Mouse (Mus musculus): ENCODE data around the gene 9930111J21Rik2. TPM values are rescaled to one million over a fixed set of nuclear protein-coding genes. Genes with fewer than 3 reads are reported as not detected.
"Not testable (repeated sequence)": the region's sequence is repeated elsewhere in the genome, so short reads cannot be mapped to it uniquely, and the experiment has no call there.

The 9930111J21Rik2 gene
- polyA plus RNA-seq, 1 experiment from 2014 or later: 0.46 TPM

DNA sequence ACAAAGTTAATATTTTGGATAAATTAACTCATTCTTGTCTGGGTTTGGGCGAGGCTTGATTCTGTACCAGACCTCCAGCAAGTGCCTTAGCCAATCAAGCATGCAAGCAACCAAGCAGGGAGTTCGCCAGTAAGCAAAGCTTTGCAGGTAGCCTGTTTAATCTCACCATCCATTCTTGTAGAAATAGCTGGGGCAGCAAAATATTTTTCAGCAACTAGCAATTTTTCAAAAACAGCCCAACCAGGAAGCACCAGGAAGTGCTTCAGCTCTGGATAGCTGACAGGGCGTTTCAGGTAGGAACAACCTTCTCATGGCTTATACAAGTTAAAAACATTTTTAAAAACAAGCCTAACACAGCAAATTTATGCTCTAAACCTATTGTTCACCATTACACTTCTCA lies 30.8 kb upstream of the 9930111J21Rik2 start:
- Histone ChIP-seq H3K4me2 (ENCODE audit: low read length) (no peak overlapping the region), H3K27me3 (ENCODE audit: control insufficient read depth, insufficient read depth, low read length) (no peaks in the 10 kb centered on the region), H3K4me1 (ENCODE audit: control insufficient read depth, insufficient read depth, low read length) (no peaks in the 10 kb centered on the region), H3K4me3 (replicated peaks; ENCODE audit: low read depth, low read length) (no peak overlapping the region), H3K36me3 (ENCODE audit: control insufficient read depth, insufficient read depth, low read length) (no peaks in the 10 kb centered on the region), H3K9ac (replicated peaks; ENCODE audit: low read length) (no peak overlapping the region), H3K27ac (replicated peaks; ENCODE audit: low read depth, low read length) (no peak overlapping the region), H3K9me3 (ENCODE audit: control insufficient read depth, low read length) (no peaks in the 10 kb centered on the region)
- DNase-seq (no peak), ATAC-seq (ENCODE audit: low FRiP score, low TSS enrichment) (no peak)
- WGBS: 78% methylated on average over 3 of the region's 3 CpGs

DNA sequence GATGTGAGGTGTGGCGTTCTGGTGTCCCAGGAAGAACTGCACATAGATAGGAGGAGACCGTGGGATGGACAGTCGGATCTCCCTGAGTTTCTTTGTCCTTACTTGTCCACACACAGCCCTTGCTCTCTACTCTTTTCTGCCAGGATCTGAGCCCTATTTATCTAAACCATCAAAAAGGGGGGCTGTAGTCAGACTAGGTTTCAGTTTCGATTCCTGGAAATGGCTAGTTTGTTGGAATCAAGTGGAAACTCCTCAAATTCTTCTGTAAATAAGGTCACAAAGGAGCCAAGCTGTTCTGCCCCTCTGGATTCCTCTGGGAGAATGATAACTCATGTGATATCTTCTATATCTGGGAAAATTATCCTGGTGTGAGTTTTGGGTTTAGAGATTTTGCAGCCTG lies 30.3 kb upstream of the 9930111J21Rik2 start:
- DNase-seq (no peak), ATAC-seq (ENCODE audit: low FRiP score, low TSS enrichment) (no peak)
- H3K27me3 ChIP-seq (ENCODE audit: control insufficient read depth, insufficient read depth, low read length): no peaks in the 10 kb centered on the region
- no peaks in the 10 kb centered on the region for H3K9me3 ChIP-seq (ENCODE audit: control insufficient read depth, low read length)
- H3K9ac ChIP-seq (replicated peaks; ENCODE audit: low read length): no peak overlapping the region
- no peak overlapping the region for H3K4me3 ChIP-seq (replicated peaks; ENCODE audit: low read depth, low read length)
- H3K27ac ChIP-seq (replicated peaks; ENCODE audit: low read depth, low read length): no peak overlapping the region
- H3K4me2 ChIP-seq (ENCODE audit: low read length): no peak overlapping the region
- H3K36me3 ChIP-seq (ENCODE audit: control insufficient read depth, insufficient read depth, low read length): no peaks in the 10 kb centered on the region
- no peaks in the 10 kb centered on the region for H3K4me1 ChIP-seq (ENCODE audit: control insufficient read depth, insufficient read depth, low read length)
- WGBS: 87% methylated on average over 4 of the region's 4 CpGs

DNA sequence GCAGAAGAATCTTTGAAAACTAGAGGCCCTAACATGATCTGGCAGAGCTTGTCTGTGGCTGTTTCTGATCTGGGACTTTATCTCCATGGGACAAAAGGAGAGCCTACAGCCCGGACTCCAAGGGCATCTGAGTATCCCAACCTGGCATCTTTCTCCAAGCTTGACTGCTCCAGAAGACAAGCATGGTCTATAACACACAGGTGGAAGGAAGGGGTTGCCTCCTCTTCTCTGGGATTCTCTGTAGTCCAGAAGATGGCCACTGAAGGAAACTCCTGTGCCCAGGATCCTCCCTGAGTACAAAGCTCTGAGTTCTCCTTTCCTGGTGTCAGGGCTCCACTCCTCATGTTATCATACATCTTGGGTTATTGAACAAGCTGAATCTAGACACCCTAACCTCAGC lies 29.6 kb upstream of the 9930111J21Rik2 start:
- Histone ChIP-seq H3K27me3 (ENCODE audit: control insufficient read depth, insufficient read depth, low read length) (no peaks in the 10 kb centered on the region), H3K27ac (replicated peaks; ENCODE audit: low read depth, low read length) (no peak overlapping the region), H3K36me3 (ENCODE audit: control insufficient read depth, insufficient read depth, low read length) (no peaks in the 10 kb centered on the region), H3K4me1 (ENCODE audit: control insufficient read depth, insufficient read depth, low read length) (no peaks in the 10 kb centered on the region), H3K9ac (replicated peaks; ENCODE audit: low read length) (no peak overlapping the region), H3K9me3 (ENCODE audit: control insufficient read depth, low read length) (no peaks in the 10 kb centered on the region), H3K4me2 (ENCODE audit: low read length) (no peak overlapping the region), H3K4me3 (replicated peaks; ENCODE audit: low read depth, low read length) (no peak overlapping the region)
- ATAC-seq (ENCODE audit: low FRiP score, low TSS enrichment): no peak
- 79% methylated on average over 1 of the region's 1 CpGs for WGBS
- DNase-seq: no peak

DNA sequence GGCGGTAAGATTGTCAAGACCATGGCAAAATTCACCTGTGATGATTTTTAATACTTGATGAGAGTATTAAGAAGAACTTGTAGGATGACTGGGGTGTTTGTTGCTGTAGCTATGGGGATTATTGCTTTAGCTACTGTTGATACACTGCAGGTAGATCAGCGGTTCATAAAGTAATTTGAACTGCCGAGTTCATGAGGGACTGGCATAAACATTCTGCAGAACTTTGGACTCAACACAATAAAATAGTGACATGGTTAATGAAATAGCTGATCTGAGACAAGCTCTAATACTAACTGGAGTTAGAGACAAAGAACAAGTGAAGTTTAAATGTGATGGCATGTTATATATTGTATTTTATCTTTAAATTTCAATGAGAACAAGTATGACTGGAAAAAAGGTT lies 27.7 kb upstream of the 9930111J21Rik2 start:
- H3K36me3 ChIP-seq (ENCODE audit: control insufficient read depth, insufficient read depth, low read length): no peaks in the 10 kb centered on the region
- H3K9ac ChIP-seq (replicated peaks; ENCODE audit: low read length): no peak overlapping the region
- no peak overlapping the region for H3K4me2 ChIP-seq (ENCODE audit: low read length)
- ATAC-seq (ENCODE audit: low FRiP score, low TSS enrichment) (no peak), DNase-seq (no peak)
- no peaks in the 10 kb centered on the region for H3K27me3 ChIP-seq (ENCODE audit: control insufficient read depth, insufficient read depth, low read length)
- no peak overlapping the region for H3K4me3 ChIP-seq (replicated peaks; ENCODE audit: low read depth, low read length)
- no peaks in the 10 kb centered on the region for H3K9me3 ChIP-seq (ENCODE audit: control insufficient read depth, low read length)
- WGBS: 93% methylated on average over 3 of the region's 3 CpGs
- no peaks in the 10 kb centered on the region for H3K4me1 ChIP-seq (ENCODE audit: control insufficient read depth, insufficient read depth, low read length)
- H3K27ac ChIP-seq (replicated peaks; ENCODE audit: low read depth, low read length): no peak overlapping the region

DNA sequence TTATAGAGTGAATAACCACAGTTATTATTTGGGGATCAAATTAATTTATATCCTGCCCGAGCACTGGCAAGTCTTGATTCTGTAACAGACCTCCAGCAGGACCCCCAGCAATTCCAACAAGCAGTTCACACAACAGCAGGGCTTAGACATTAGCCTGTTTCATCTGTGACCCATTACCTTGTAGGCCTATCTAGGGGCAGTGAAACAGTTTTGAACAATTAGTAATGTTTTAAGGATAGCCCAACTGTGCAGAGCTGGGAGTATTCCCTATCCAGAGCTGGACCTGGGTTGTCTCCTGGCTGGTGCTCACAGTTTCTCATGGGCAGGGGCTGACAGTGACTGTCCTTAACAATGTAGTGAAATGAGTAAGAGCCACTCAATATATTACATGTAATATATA lies 26.0 kb upstream of the 9930111J21Rik2 start:
- Histone ChIP-seq H3K9ac (replicated peaks; ENCODE audit: low read length) (no peak overlapping the region), H3K36me3 (ENCODE audit: control insufficient read depth, insufficient read depth, low read length) (no peaks in the 10 kb centered on the region), H3K27ac (replicated peaks; ENCODE audit: low read depth, low read length) (no peak overlapping the region), H3K9me3 (ENCODE audit: control insufficient read depth, low read length) (no peaks in the 10 kb centered on the region), H3K27me3 (ENCODE audit: control insufficient read depth, insufficient read depth, low read length) (no peaks in the 10 kb centered on the region), H3K4me1 (ENCODE audit: control insufficient read depth, insufficient read depth, low read length) (no peaks in the 10 kb centered on the region), H3K4me3 (replicated peaks; ENCODE audit: low read depth, low read length) (no peak overlapping the region), H3K4me2 (ENCODE audit: low read length) (no peak overlapping the region)
- WGBS: 74% methylated on average over 1 of the region's 1 CpGs
- DNase-seq (no peak), ATAC-seq (ENCODE audit: low FRiP score, low TSS enrichment) (no peak)

DNA sequence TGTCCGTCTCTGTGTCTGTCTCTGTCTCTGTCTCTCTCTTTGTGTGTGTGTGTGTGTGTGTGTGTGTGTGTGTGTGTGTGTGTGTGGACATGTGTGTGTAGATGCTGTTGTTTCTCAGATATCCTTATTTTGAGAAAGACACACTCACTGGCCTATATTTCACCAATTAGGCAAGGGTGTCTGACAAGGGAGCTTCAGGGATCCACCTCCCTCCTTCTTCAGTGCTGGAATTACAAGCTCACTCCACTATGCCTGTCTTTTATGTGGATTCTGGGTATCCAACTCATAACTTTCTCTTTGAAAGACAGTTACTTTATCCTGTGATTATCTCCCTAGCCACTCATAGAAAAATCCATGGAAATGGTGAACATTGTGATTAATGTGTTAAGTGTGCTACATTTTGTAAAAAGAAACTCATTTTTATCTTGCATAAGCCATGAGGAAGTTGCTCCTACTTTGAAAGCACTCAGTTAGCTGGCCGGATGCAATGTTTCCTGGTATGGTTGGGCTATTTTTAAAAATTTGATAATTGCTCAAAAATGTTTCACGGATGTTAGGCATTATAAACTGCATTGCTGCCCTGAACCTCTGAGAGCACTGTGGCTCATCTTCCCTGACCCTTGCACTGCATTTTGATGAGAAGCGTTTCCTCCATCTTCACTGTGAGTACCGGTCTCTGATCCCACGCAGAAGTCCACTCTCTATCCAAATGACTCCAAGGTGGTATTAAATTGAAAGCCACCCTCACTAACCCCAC lies 25.1 kb upstream of the 9930111J21Rik2 start, which contains the start of gene Ifi47:
Gene Ifi47, plus strand, starts transcription at position 587 of the 757 bp plus-strand sequence.
- H3K9me3 ChIP-seq (ENCODE audit: control insufficient read depth, low read length); H3K4me3 ChIP-seq (replicated peaks; ENCODE audit: low read depth, low read length); H3K36me3 ChIP-seq (ENCODE audit: control insufficient read depth, insufficient read depth, low read length); H3K4me1 ChIP-seq (ENCODE audit: control insufficient read depth, insufficient read depth, low read length); DNase-seq; H3K27ac ChIP-seq (replicated peaks; ENCODE audit: low read depth, low read length); H3K9ac ChIP-seq (replicated peaks; ENCODE audit: low read length); H3K4me2 ChIP-seq (ENCODE audit: low read length); ATAC-seq (ENCODE audit: low FRiP score, low TSS enrichment); H3K27me3 ChIP-seq (ENCODE audit: control insufficient read depth, insufficient read depth, low read length): not testable (repeated sequence)
- WGBS: 77% methylated on average over 6 of the region's 6 CpGs

DNA sequence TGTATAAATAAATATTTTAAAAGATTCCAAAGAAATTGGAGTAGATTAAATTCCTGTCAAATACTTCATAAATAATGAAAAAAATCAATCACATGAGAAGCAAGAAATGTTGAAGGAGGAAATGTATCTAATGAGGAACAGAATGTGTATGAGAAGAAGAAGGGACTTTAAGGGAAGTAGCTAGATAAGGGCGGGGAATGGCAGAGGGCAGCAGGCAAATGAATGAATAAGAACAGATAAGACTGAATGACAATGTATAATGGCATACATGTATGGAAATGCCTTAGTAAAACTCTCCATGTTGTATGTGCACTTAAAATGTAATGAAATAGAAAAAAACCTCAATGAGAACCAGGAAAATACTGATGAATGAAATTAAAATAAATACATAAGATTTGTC lies 17.3 kb upstream of the 9930111J21Rik2 start:
- no peak overlapping the region for H3K4me2 ChIP-seq (ENCODE audit: low read length)
- no peaks in the 10 kb centered on the region for H3K27me3 ChIP-seq (ENCODE audit: control insufficient read depth, insufficient read depth, low read length)
- 88% methylated on average over 1 of the region's 1 CpGs for WGBS

DNA sequence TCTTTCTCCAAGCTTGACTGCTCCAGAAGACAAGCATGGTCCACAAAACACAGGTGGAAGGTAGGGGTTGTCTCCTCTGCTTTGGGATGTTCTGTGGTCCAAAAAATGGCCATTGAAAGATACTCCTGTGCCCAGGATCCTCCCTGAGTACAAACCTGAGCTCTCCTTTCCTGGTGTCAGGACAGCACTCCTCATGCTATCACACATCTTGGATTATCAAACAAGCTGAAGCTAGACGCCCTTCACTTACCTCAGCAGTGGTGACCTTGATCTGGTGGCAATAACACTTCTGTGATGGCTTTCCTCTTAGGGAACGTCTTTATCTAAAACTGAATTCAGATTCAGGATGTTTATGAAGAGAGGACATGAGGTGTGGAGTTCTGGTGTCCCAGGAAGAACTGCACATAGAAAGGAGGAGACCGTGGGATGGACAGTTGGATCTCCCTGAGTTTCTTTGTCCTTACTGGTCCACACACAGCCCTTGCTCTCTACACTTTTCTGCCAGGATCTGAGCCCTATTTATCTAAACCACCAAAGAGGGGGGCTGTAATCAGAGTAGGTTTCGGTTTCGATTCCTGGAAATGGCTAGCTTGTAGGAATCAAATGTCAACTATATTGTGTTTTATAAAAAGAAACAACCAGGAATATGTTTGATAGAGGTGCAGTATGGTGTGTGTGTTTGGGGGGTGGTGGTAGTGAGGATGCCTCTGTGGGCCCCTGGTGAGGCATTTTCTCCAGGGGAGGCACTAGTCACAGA lies 12.8 kb upstream of the 9930111J21Rik2 start, which contains the start of gene Tgtp2:
Gene Tgtp2, minus strand, starts transcription at position 494 of the 757 bp plus-strand sequence.
- not testable (repeated sequence) for H3K4me3 ChIP-seq (replicated peaks; ENCODE audit: low read depth, low read length); H3K27ac ChIP-seq (replicated peaks; ENCODE audit: low read depth, low read length); H3K36me3 ChIP-seq (ENCODE audit: control insufficient read depth, insufficient read depth, low read length); DNase-seq; H3K9ac ChIP-seq (replicated peaks; ENCODE audit: low read length); H3K9me3 ChIP-seq (ENCODE audit: control insufficient read depth, low read length); H3K27me3 ChIP-seq (ENCODE audit: control insufficient read depth, insufficient read depth, low read length); ATAC-seq (ENCODE audit: low FRiP score, low TSS enrichment); H3K4me1 ChIP-seq (ENCODE audit: control insufficient read depth, insufficient read depth, low read length); H3K4me2 ChIP-seq (ENCODE audit: low read length)
- WGBS: 86% methylated on average over 5 of the region's 5 CpGs

More for the DNA sequence above, 17.3 kb upstream of the 9930111J21Rik2 start:
- no peaks in the 10 kb centered on the region for H3K36me3 ChIP-seq (ENCODE audit: control insufficient read depth, insufficient read depth, low read length)
- ATAC-seq (ENCODE audit: low FRiP score, low TSS enrichment): no peak
- H3K4me1 ChIP-seq (ENCODE audit: control insufficient read depth, insufficient read depth, low read length): no peaks in the 10 kb centered on the region
- H3K4me3 ChIP-seq (replicated peaks; ENCODE audit: low read depth, low read length): no peak overlapping the region
- H3K9ac ChIP-seq (replicated peaks; ENCODE audit: low read length): no peak overlapping the region
- no peak overlapping the region for H3K27ac ChIP-seq (replicated peaks; ENCODE audit: low read depth, low read length)
- no peak for DNase-seq
- H3K9me3 ChIP-seq (ENCODE audit: control insufficient read depth, low read length): no peaks in the 10 kb centered on the region
